Mouse (Mus musculus): ENCODE measurements around the gene Stx1b. TPM values are rescaled to one million over a fixed set of nuclear protein-coding genes. Genes with fewer than 3 reads are reported as not detected.

Gene Stx1b
- polyA plus RNA-seq, 2 experiments = 0.05 to 1.1 TPM

DNA sequence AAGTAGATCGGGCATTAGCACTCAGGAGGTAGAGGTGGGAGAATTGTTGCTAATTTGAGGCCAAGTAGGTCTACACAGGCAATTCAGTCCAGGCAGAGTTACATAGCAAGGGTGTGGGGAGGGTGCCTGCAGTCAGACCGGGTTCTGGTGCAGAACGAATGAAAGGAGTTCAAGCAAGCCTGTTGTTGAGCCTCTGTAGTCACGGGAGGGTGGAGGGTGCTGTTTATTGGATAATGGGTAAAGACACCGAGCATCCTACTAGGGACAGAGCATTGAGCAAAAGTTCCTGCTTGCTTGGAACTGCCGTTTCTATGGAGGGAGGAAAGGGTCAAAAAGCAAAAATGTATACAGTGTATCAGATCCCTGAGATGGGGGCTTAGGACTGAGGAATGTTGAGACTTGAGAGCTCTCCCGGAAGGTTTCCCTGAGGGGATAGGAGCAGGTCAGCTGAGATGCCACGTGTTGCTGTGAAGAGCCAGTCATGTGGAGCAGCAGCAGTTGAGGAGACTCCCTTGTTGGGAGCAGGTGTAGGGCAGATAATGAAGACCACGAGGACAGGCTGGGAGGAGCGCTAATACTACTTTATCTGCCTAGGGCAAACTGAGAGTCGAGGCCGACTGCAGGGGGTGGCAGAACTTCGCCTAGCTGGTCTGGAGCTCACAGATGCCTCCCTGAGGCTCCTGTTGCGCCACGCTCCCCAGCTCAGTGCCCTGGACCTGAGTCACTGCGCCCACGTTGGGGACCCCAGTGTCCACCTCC, 57.3 kb downstream of the Stx1b start:
- TF ChIP-seq EP300 (IDR thresholded peaks at IDR 0.05; ENCODE audit: low read depth) (peak; percentile 76), CTCF (IDR thresholded peaks at IDR 0.05; ENCODE audit: low read depth) (peak; percentile 69)
- Histone ChIP-seq H3K4me1 (replicated peaks; ENCODE audit: control insufficient read depth in 2 of 2, insufficient read depth in 2 of 2, low read length in 1 of 2) (peaks cover 35 to 49% of the 10 kb centered on the region in 2 experiments), H3K4me3 (ENCODE audit: insufficient read depth in 1 of 2, low read depth in 2 of 2, low read length in 2 of 2) (peak overlapping the region; percentile 58 to 72), H3K9ac (replicated peaks) (peak overlapping the region; percentile 90), H3K4me2 (ENCODE audit: low read depth) (peak overlapping the region; percentile 94), H3K9me3 (ENCODE audit: control insufficient read depth, low read length) (no peaks in the 10 kb centered on the region), H3K27me3 (ENCODE audit: control insufficient read depth, insufficient read depth, low read length) (no peaks in the 10 kb centered on the region), H3K27ac (peak overlapping the region; percentile 93), H3K36me3 (replicated peaks; ENCODE audit: control insufficient read depth, insufficient read depth, low read depth) (no peaks in the 10 kb centered on the region)
- peak; percentile 90 to 91 (median 91) for DNase-seq (ENCODE audit: low read depth in 3 of 3, low spot score in 3 of 3)
- peak; percentile 93 for ATAC-seq (ENCODE audit: insufficient read depth)
- 23% methylated on average over 17 of the region's 17 CpGs for WGBS (ENCODE audit: insufficient replicate concordance)

- 81% methylated on average over 2 of the region's 2 CpGs for WGBS (ENCODE audit: insufficient replicate concordance)
- Histone ChIP-seq H3K9me3 (ENCODE audit: control insufficient read depth, low read length) (no peaks in the 10 kb centered on the region), H3K36me3 (replicated peaks; ENCODE audit: control insufficient read depth, insufficient read depth, low read depth) (no peaks in the 10 kb centered on the region), H3K27ac (peak overlapping the region; percentile 40), H3K4me2 (ENCODE audit: low read depth) (no peak overlapping the region), H3K4me3 (ENCODE audit: insufficient read depth in 1 of 2, low read depth in 2 of 2, low read length in 2 of 2) (no peak overlapping the region), H3K9ac (replicated peaks) (no peak overlapping the region), H3K4me1 (replicated peaks; ENCODE audit: control insufficient read depth in 2 of 2, insufficient read depth in 2 of 2, low read length in 1 of 2) (peaks cover 31 to 39% of the 10 kb centered on the region in 2 experiments), H3K27me3 (ENCODE audit: control insufficient read depth, insufficient read depth, low read length) (no peaks in the 10 kb centered on the region)
- no peak for DNase-seq (ENCODE audit: low read depth in 3 of 3, low spot score in 3 of 3)
- TF ChIP-seq EP300 (IDR thresholded peaks at IDR 0.05; ENCODE audit: low read depth) = no peak
- TF ChIP-seq CTCF (IDR thresholded peaks at IDR 0.05; ENCODE audit: low read depth) = no peak
- no peak for ATAC-seq (ENCODE audit: insufficient read depth)
Measured at GRCm38 (mm10) chr7:127765756-127766155, 58.6 kb downstream of the Stx1b start.

DNA sequence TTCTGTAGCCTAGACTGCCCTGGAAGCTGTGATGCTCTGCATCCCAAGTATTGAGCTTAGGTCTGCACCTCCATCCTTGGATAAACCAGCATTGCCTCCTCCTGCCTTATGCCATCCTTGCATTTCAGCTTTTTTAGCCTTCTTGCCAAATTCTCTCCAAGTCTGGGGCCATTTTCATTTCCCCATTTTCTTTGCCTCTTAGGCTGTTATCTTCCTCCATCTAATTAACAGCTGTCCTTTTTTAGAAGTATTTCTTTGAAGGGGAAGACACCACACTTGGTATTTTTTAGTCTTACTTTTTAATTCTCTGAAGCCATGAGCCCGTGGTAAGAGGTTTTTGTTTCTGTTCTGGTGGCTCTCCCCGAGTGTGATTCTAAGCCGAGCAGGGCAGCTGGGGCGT, 60.7 kb downstream of the Stx1b start:
- no peak overlapping the region for H3K4me2 ChIP-seq (ENCODE audit: low read depth)
- DNase-seq (ENCODE audit: low read depth in 3 of 3, low spot score in 3 of 3) (no peak), ATAC-seq (ENCODE audit: insufficient read depth) (no peak)
- no peak overlapping the region for H3K27ac ChIP-seq
- H3K9ac ChIP-seq (replicated peaks) = no peak overlapping the region
- no peaks in the 10 kb centered on the region for H3K36me3 ChIP-seq (replicated peaks; ENCODE audit: control insufficient read depth, insufficient read depth, low read depth)
- H3K4me3 ChIP-seq (ENCODE audit: insufficient read depth in 1 of 2, low read depth in 2 of 2, low read length in 2 of 2) = no peak overlapping the region
- H3K9me3 ChIP-seq (ENCODE audit: control insufficient read depth, low read length) = no peaks in the 10 kb centered on the region
- H3K4me1 ChIP-seq (replicated peaks; ENCODE audit: control insufficient read depth in 2 of 2, insufficient read depth in 2 of 2, low read length in 1 of 2) = peaks cover 18 to 31% of the 10 kb centered on the region in 2 experiments
- TF ChIP-seq EP300 (IDR thresholded peaks at IDR 0.05; ENCODE audit: low read depth) (no peak), CTCF (IDR thresholded peaks at IDR 0.05; ENCODE audit: low read depth) (no peak)
- no peaks in the 10 kb centered on the region for H3K27me3 ChIP-seq (ENCODE audit: control insufficient read depth, insufficient read depth, low read length)
- WGBS (ENCODE audit: insufficient replicate concordance) = 78% methylated on average over 4 of the region's 4 CpGs

DNA sequence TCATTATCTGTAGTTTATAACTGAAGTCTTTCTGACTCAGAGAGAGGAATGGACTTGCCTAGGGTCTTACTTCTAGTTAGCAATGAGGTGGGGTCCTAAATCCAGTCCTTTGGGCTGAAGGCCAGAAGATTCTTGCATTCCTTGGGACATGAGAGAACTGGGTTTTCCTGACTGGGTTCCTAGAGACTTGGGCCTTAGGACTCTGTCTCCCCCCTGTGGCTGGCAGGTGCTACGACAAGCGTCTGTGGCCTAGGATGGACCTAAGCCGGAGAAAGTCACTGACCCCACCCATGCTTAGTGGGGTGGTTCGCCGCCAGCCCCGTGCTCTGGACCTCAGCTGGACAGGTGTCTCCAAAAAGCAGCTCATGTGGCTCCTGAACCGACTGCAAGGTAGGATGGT, 63.3 kb downstream of the Stx1b start:
- Histone ChIP-seq H3K4me1 (replicated peaks; ENCODE audit: control insufficient read depth in 2 of 2, insufficient read depth in 2 of 2, low read length in 1 of 2) (peaks cover 3 to 9% of the 10 kb centered on the region in 2 experiments; a peak in 3 of 4 replicates), H3K4me2 (ENCODE audit: low read depth) (no peak overlapping the region), H3K27me3 (ENCODE audit: control insufficient read depth, insufficient read depth, low read length) (no peaks in the 10 kb centered on the region), H3K27ac (no peak overlapping the region), H3K4me3 (ENCODE audit: insufficient read depth in 1 of 2, low read depth in 2 of 2, low read length in 2 of 2) (no peak overlapping the region), H3K36me3 (replicated peaks; ENCODE audit: control insufficient read depth, insufficient read depth, low read depth) (no peaks in the 10 kb centered on the region), H3K9me3 (ENCODE audit: control insufficient read depth, low read length) (no peaks in the 10 kb centered on the region), H3K9ac (replicated peaks) (no peak overlapping the region)
- peak; percentile 99 for TF ChIP-seq CTCF (IDR thresholded peaks at IDR 0.05; ENCODE audit: low read depth)
- no peak for TF ChIP-seq EP300 (IDR thresholded peaks at IDR 0.05; ENCODE audit: low read depth)
- peak in 1 of 3 experiments; percentile 54 for DNase-seq (ENCODE audit: low read depth in 3 of 3, low spot score in 3 of 3)
- WGBS (ENCODE audit: insufficient replicate concordance) = 16% methylated on average over 7 of the region's 7 CpGs
- ATAC-seq (ENCODE audit: insufficient read depth) = peak; percentile 55; the same call in 1 of the 2 replicates

GRCm38 (mm10) chr7:127760478-127760877, 63.9 kb downstream of the Stx1b start:
- no peak for ATAC-seq (ENCODE audit: insufficient read depth)

More at GRCm38 (mm10) chr7:127760478-127760877, 63.9 kb downstream of the Stx1b start:
- H3K36me3 ChIP-seq (replicated peaks; ENCODE audit: control insufficient read depth, insufficient read depth, low read depth) = no peaks in the 10 kb centered on the region
- H3K4me1 ChIP-seq (replicated peaks; ENCODE audit: control insufficient read depth in 2 of 2, insufficient read depth in 2 of 2, low read length in 1 of 2) = 0 out of 4 replicates have a peak, but pooled peaks cover 0 to 4% of the 10 kb centered on the region in 2 experiments
- H3K27ac ChIP-seq = no peak overlapping the region
- no peaks in the 10 kb centered on the region for H3K9me3 ChIP-seq (ENCODE audit: control insufficient read depth, low read length)
- no peak for TF ChIP-seq EP300 (IDR thresholded peaks at IDR 0.05; ENCODE audit: low read depth)
- TF ChIP-seq CTCF (IDR thresholded peaks at IDR 0.05; ENCODE audit: low read depth) = no peak
- WGBS (ENCODE audit: insufficient replicate concordance) = 83% methylated on average over 3 of the region's 3 CpGs
- no peak overlapping the region for H3K4me3 ChIP-seq (ENCODE audit: insufficient read depth in 1 of 2, low read depth in 2 of 2, low read length in 2 of 2)
- H3K4me2 ChIP-seq (ENCODE audit: low read depth) = no peak overlapping the region
- no peak overlapping the region for H3K9ac ChIP-seq (replicated peaks)
- no peaks in the 10 kb centered on the region for H3K27me3 ChIP-seq (ENCODE audit: control insufficient read depth, insufficient read depth, low read length)
- DNase-seq (ENCODE audit: low read depth in 3 of 3, low spot score in 3 of 3) = no peak

Measured in liver, embryonic 14.5 days (tissue).